Mouse (Mus musculus) intestine, embryonic 15.5 days (tissue): ENCODE data around the gene Tmc7. TPM values are rescaled to one million over a fixed set of nuclear protein-coding genes. Genes with fewer than 3 reads are reported as not detected.

Experiments
- ATAC-seq: fragments of 200-750 bp; cut with Nextera tagmentation; 2 replicates; pipeline ENCODE4 v1.8.0; 2017; ENCODE audit warnings: moderate TSS enrichment, moderate library complexity
- H3K27ac ChIP-seq: fragments of 300-500 bp; sonication (generic); 2 replicates; pipeline ENCODE4 v1.5.1; 2015; ENCODE audit warnings: mild to moderate bottlenecking, inconsistent platforms
- H3K27me3 ChIP-seq: fragments of 300-500 bp; sonication (generic); replicated peaks from 2 replicates; pipeline ENCODE4 v1.6.1; 2015; ENCODE audit warnings: inconsistent platforms
- H3K36me3 ChIP-seq: fragments of 300-500 bp; sonication (generic); 2 replicates; pipeline ENCODE4 v1.6.1; 2015; ENCODE audit warnings: inconsistent platforms
- H3K4me1 ChIP-seq: fragments of 300-500 bp; sonication (generic); replicated peaks from 2 replicates; pipeline ENCODE4 v1.6.1; 2015; ENCODE audit warnings: inconsistent platforms
- H3K4me2 ChIP-seq: fragments of 300-500 bp; sonication (generic); replicated peaks from 2 replicates; pipeline ENCODE4 v1.6.1; 2015; ENCODE audit warnings: mild to moderate bottlenecking, inconsistent platforms
- H3K4me3 ChIP-seq: fragments of 300-500 bp; sonication (generic); replicated peaks from 2 replicates; pipeline ENCODE4 v1.5.1; 2015; ENCODE audit warnings: inconsistent platforms
- H3K9ac ChIP-seq: fragments of 300-500 bp; sonication (generic); 2 replicates; pipeline ENCODE4 v1.6.1; 2015; ENCODE audit warnings: inconsistent platforms
- H3K9me3 ChIP-seq: fragments of 300-500 bp; sonication (generic); 2 replicates; pipeline ENCODE4 v1.6.1; 2016; ENCODE audit warnings: inconsistent platforms
- WGBS: fragments of 180-500 bp; shearing (Covaris S2); methylation state at CpG from one replicate; pipeline ENCODE4 v1.1.7; 2015; 5-methylcytosine and 5-hydroxymethylcytosine counted together
- polyA plus RNA-seq: library from polyadenylated mRNA; unstranded; fragments of >200 nt; fragmentation: Nextera tagmentation; extraction: Ambion mirVana; gene quantifications from 2 replicates; pipeline ENCODE4 v1.2.1, GENCODE M21; 2015

Tmc7 gene
- polyA plus RNA-seq, 1 experiment from 2014 or later: 2.4 TPM

DNA sequence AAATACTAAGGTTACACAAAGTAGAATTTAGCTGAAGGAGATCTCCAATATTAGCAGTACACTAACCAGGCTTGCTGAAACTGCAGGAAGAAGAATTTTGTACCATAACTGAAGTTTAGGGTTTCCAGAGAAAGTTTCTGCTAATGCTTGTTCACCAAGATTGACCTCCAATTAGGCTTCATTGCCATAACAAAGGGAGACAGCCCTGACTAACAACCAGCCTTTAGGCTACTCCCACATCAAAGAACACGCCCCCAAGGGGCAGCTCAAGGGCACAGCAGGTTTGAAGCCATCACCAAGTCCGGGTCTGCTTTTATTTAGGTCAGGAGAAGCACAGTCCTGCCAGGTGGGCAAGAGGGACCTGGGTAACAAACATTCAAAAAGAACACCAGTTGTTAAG lies 4.6 kb downstream of the Tmc7 start:
- Histone ChIP-seq H3K36me3 (no peaks in the 10 kb centered on the region), H3K9ac (no peak overlapping the region), H3K4me2 (no peak overlapping the region), H3K4me1 (peaks cover 11% of the 10 kb centered on the region), H3K9me3 (no peaks in the 10 kb centered on the region), H3K27ac (no peak overlapping the region), H3K4me3 (no peak overlapping the region), H3K27me3 (no peaks in the 10 kb centered on the region)
- ATAC-seq: no peak
- WGBS: 74% methylated on average over 2 of the region's 2 CpGs

GRCm38 (mm10) chr7:118578269-118578668 lies 6.3 kb downstream of the Tmc7 start:
- Histone ChIP-seq H3K9me3 (no peaks in the 10 kb centered on the region), H3K4me1 (no peaks in the 10 kb centered on the region), H3K4me2 (no peak overlapping the region), H3K27ac (no peak overlapping the region), H3K36me3 (no peaks in the 10 kb centered on the region), H3K27me3 (no peaks in the 10 kb centered on the region), H3K9ac (no peak overlapping the region), H3K4me3 (no peak overlapping the region)
- 73% methylated on average over 3 of the region's 3 CpGs for WGBS
- ATAC-seq: no peak

GRCm38 (mm10) chr7:118572039-118572438 lies 12.5 kb downstream of the Tmc7 start:
- WGBS: 49% methylated on average over 5 of the region's 5 CpGs
- Histone ChIP-seq H3K9ac (no peak overlapping the region), H3K36me3 (no peaks in the 10 kb centered on the region), H3K9me3 (no peaks in the 10 kb centered on the region), H3K4me3 (no peak overlapping the region), H3K27ac (no peak overlapping the region), H3K4me1 (no peaks in the 10 kb centered on the region), H3K27me3 (no peaks in the 10 kb centered on the region), H3K4me2 (no peak overlapping the region)
- ATAC-seq: peak; percentile 74

DNA sequence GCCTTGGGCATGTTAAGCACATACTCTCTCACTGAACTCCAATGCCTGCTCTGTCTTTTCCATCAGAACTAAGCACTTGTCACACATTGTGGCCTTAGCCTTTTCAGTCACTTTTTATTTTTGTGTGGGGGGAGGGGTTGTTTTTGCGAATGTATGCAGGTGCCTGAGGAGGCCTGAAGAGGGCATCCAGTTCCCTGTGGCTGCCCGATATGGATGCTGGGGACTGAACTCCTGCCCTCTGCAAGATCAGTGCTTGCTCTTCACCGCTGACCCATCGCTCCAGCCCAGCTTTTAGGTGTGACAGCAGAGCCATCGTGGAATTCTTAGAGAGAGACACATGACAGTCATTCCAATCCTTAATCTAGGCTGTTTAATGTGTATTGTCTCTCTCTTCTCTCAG lies 13.2 kb downstream of the Tmc7 start:
- Histone ChIP-seq H3K9ac (no peak overlapping the region), H3K4me1 (no peaks in the 10 kb centered on the region), H3K4me3 (no peak overlapping the region), H3K9me3 (no peaks in the 10 kb centered on the region), H3K27me3 (no peaks in the 10 kb centered on the region), H3K4me2 (no peak overlapping the region), H3K36me3 (no peaks in the 10 kb centered on the region), H3K27ac (no peak overlapping the region)
- no peak for ATAC-seq
- WGBS: 55% methylated on average over 5 of the region's 5 CpGs

DNA sequence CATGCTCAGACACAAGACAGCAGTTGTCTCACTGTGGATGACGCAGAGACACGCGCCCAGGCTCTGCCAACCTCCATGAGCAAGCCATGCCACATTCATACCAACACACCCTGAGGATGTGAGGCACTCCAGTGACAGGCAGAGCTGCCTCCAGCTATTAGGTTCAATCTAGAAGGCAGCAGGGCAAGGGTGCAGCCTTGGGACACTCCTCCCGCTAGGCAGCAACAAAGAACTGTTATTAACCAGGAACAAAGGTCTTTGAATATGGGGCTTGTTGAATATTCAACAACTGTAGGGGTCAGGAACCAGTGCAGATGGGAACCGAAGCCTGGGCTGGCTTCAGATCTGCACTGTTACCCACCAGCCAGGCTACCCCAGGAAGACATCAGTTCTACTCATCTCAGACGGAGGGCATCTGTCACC lies 15.4 kb downstream of the Tmc7 start:
- H3K4me1 ChIP-seq: no peaks in the 10 kb centered on the region
- H3K9ac ChIP-seq: no peak overlapping the region
- H3K9me3 ChIP-seq: no peaks in the 10 kb centered on the region
- H3K27me3 ChIP-seq: no peaks in the 10 kb centered on the region
- no peak overlapping the region for H3K27ac ChIP-seq
- WGBS: 66% methylated on average over 6 of the region's 6 CpGs
- H3K4me3 ChIP-seq: no peak overlapping the region
- no peaks in the 10 kb centered on the region for H3K36me3 ChIP-seq
- H3K4me2 ChIP-seq: no peak overlapping the region
- ATAC-seq: peak; percentile 83

DNA sequence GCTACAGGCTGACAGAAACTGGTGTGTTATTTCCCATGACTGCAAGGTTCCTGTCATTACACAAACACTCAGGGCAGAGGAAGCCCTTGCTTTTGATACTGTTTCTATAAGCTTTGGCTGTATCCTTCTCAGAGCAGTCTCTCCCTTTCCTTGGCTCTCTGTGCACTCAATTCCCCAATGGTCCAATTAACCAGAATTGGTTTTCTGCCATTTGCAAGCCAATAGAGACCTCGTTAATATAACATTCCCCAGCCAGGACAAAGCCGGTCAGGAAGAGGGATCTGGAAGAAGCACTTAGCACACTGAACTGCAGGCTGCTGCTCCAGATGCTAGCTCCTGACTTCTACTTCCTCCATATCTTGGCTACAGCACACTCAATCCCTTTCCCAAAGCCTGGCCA lies 30.2 kb downstream of the Tmc7 start:
- H3K36me3 ChIP-seq: 0 out of 2 replicates have a peak, but pooled peaks cover 5% of the 10 kb centered on the region
- H3K4me3 ChIP-seq: no peak overlapping the region
- no peak overlapping the region for H3K27ac ChIP-seq
- no peaks in the 10 kb centered on the region for H3K27me3 ChIP-seq
- no peak for ATAC-seq
- 85% methylated on average over 2 of the region's 2 CpGs for WGBS
- H3K4me2 ChIP-seq: no peak overlapping the region
- H3K4me1 ChIP-seq: no peaks in the 10 kb centered on the region
- no peak overlapping the region for H3K9ac ChIP-seq
- no peaks in the 10 kb centered on the region for H3K9me3 ChIP-seq

GRCm38 (mm10) chr7:118553881-118554280 lies 30.7 kb downstream of the Tmc7 start:
- no peaks in the 10 kb centered on the region for H3K27me3 ChIP-seq
- H3K9me3 ChIP-seq: no peaks in the 10 kb centered on the region
- WGBS: 76% methylated on average over 4 of the region's 4 CpGs
- no peak overlapping the region for H3K4me3 ChIP-seq
- 0 out of 2 replicates have a peak, but pooled peaks cover 5% of the 10 kb centered on the region for H3K36me3 ChIP-seq
- no peak for ATAC-seq
- no peak overlapping the region for H3K9ac ChIP-seq
- no peak overlapping the region for H3K27ac ChIP-seq
- H3K4me2 ChIP-seq: no peak overlapping the region
- H3K4me1 ChIP-seq: no peaks in the 10 kb centered on the region

DNA sequence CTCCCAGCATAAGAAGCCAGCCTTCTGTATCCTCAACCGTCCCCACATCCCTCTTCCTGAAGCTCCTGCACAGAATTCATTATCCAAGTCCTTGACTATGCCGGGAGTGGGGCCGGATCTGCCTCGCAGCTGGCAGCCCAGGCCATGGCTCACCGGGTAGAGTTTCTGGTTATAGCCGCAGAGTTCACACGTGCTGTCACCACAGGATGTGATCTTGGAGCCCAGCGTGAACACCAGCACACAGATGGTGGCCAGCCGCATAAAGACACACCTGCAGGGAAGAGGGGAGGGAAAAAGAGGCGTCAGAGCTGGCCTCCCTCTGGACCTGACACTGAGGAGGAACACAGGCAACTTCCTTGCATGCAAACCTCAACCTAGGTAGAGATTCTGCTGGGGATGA lies 37.1 kb downstream of the Tmc7 start:
- Histone ChIP-seq H3K9me3 (no peaks in the 10 kb centered on the region), H3K4me1 (no peaks in the 10 kb centered on the region), H3K27ac (no peak overlapping the region), H3K27me3 (no peaks in the 10 kb centered on the region), H3K36me3 (0 out of 2 replicates have a peak, but pooled peaks cover 5% of the 10 kb centered on the region), H3K4me3 (no peak overlapping the region), H3K4me2 (no peak overlapping the region), H3K9ac (no peak overlapping the region)
- no peak for ATAC-seq
- 84% methylated on average over 10 of the region's 10 CpGs for WGBS

- Histone ChIP-seq H3K4me3 (no peak overlapping the region), H3K9me3 (no peaks in the 10 kb centered on the region), H3K36me3 (no peaks in the 10 kb centered on the region), H3K27me3 (no peaks in the 10 kb centered on the region), H3K4me1 (no peaks in the 10 kb centered on the region), H3K9ac (no peak overlapping the region), H3K27ac (no peak overlapping the region), H3K4me2 (no peak overlapping the region)
- ATAC-seq: no peak
- WGBS: 84% methylated on average over 4 of the region's 4 CpGs
Measured at GRCm38 (mm10) chr7:118544128-118544527, 40.4 kb downstream of the Tmc7 start.

DNA sequence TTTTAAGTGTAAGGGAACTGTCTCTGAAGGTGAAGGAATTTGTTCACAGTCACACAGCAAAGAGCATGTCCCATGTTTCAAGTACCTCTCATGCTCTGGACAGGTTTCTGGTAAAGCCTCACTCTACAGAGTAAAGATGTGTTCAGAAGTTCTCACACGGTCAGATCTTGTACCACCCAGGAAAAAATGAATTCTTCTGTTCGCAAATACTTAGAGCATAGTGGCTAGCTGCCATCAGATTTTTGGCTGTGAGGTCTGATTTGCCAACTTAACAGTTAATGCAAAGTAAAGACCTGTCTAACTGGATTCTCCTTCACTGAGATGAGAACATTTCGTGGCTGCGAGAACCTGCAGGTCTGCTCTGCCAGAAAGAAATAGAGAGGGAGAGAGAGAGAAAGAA lies 49.5 kb downstream of the Tmc7 start:
- H3K9me3 ChIP-seq: no peaks in the 10 kb centered on the region
- 86% methylated on average over 4 of the region's 4 CpGs for WGBS

DNA sequence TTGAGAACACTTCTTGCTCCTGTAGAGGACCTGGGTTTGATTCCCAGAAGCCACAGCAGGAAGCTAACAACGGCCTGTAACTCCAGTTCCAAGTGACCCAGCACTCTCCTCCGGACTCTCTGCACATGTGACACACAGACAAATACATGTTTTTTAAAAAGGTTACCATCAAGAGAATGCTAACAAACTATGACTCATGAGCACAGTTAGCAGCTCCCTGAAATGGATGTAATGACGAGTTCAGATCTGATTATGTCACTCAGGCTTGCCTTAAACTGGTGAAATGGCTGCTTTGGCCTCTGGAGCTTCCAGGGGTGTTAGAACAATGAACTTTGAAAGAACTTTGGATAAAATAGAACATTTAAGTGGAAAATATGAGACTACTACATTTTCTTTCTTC lies 50.2 kb downstream of the Tmc7 start:
- Histone ChIP-seq H3K36me3 (no peaks in the 10 kb centered on the region), H3K27me3 (no peaks in the 10 kb centered on the region), H3K4me1 (no peaks in the 10 kb centered on the region), H3K4me2 (no peak overlapping the region), H3K9ac (no peak overlapping the region), H3K27ac (no peak overlapping the region), H3K4me3 (no peak overlapping the region), H3K9me3 (no peaks in the 10 kb centered on the region)
- ATAC-seq: no peak
- WGBS: 72% methylated on average over 3 of the region's 3 CpGs

More for the DNA sequence above, 49.5 kb downstream of the Tmc7 start:
- Histone ChIP-seq H3K4me1 (no peaks in the 10 kb centered on the region), H3K27me3 (no peaks in the 10 kb centered on the region), H3K27ac (no peak overlapping the region), H3K4me3 (no peak overlapping the region), H3K9ac (no peak overlapping the region), H3K4me2 (no peak overlapping the region), H3K36me3 (no peaks in the 10 kb centered on the region)
- ATAC-seq: no peak

DNA sequence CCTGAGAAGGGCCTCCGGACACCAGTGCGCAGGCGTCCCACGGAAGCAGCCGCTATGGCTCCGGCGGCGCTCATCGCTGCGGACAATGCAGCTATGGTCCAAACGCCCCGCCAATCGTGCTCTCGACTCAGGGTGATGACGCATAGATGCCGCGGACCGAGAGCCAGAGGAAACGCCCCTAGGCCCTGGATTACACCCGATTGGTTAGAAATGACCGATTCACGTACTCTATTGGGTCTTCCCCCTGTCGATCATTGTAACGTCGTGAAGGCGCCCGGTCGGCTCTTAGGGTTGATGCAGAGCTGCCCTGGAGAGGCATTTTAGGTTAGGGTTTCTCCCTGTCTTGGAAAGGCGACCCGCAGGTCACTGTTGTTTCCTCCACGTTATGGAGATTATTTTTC lies 51.4 kb downstream of the Tmc7 start, which contains the start of gene Coq7:
Coq7 (minus strand) TSS at position 179 of the 401 bp plus-strand sequence.
- under 1% methylated on average over 31 of the region's 31 CpGs for WGBS
- peak; percentile 99 for ATAC-seq
- H3K27ac ChIP-seq: peak within 1 kb of the TSS; percentile 95
- H3K9ac ChIP-seq: peak within 1 kb of the TSS; percentile 73
- no peaks in the 10 kb centered on the region for H3K4me1 ChIP-seq
- no peaks in the 10 kb centered on the region for H3K27me3 ChIP-seq
- no peaks in the 10 kb centered on the region for H3K9me3 ChIP-seq
- H3K4me3 ChIP-seq: peak within 1 kb of the TSS; percentile 71
- H3K4me2 ChIP-seq: peak within 1 kb of the TSS; percentile 64
- H3K36me3 ChIP-seq: no peaks in the 10 kb centered on the region

DNA sequence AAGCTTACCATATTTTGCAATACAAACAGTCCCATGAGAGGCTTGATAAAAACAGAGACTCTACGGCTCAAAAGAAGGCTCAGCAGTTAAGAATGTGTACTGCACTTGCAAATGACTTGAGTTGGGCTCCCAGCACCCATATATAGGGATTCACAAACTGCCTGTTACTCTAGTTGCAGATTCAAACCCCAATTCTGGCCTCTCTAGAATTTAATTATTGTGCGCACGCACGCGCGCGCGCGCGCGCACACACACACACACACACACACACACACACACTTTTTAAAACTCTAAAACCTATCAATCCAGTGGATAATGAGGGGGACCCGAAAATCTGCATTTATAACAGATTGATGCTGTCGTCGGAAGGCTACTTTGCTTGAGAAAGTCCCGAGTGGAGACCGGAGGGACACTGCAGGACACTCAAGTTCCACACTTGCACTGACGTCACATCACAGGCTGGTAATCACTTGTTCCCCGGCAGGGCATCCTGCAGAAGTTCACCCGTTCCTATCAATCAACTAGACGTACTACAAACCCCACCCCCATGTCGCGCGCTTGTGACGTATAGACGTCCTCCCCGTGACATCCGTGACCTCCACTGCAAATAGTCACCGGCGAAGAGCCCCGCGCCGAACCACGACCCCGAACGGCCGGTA lies 51.9 kb downstream of the Tmc7 start:
- peak overlapping the region; percentile 71 for H3K4me3 ChIP-seq
- no peaks in the 10 kb centered on the region for H3K9me3 ChIP-seq
- H3K36me3 ChIP-seq: no peaks in the 10 kb centered on the region
- peak overlapping the region; percentile 73 for H3K9ac ChIP-seq
- no peaks in the 10 kb centered on the region for H3K4me1 ChIP-seq
- peak overlapping the region; percentile 95 for H3K27ac ChIP-seq
- ATAC-seq: peak; percentile 98
- peak overlapping the region; percentile 64 for H3K4me2 ChIP-seq
- WGBS: under 1% methylated on average over 36 of the region's 36 CpGs
- no peaks in the 10 kb centered on the region for H3K27me3 ChIP-seq
